Mouse (Mus musculus): Measurements from ENCODE around the gene Mpdu1. TPM values are rescaled to one million over a fixed set of nuclear protein-coding genes. Genes with fewer than 3 reads are reported as not detected.

Mpdu1 gene
- total and polyA plus RNA-seq, 3 experiments, result 110 to 210 (median 210) TPM

DNA sequence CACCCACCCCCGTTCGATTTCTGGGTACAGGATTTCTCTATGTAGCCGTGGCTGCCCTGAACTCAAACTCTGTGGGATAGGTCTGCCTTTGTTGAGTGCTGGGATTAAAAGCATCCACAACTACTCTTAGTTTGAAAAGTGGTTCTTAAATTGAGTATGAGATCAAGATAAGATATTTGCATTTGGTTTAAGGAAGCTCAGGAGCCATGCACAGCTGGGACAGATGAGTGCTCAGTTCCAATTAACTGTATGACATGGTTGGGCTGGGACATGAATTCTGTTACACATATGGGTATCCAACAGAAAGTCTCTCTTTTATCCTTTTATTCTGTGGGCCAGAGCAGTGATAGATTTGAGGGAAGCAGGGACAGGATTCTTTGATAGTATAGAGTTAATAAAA, 27.0 kb downstream of the Mpdu1 start:
- Histone ChIP-seq H3K4me1 (ENCODE audit: control insufficient read depth in 1 of 2, insufficient read depth in 2 of 2) (peaks cover 0 to 47% of the 10 kb centered on the region in 2 experiments; a peak in 2 of 4 replicates), H3K79me2 (replicated peaks; ENCODE audit: control insufficient read depth, extremely low read depth, insufficient read depth, poor library complexity, severe bottlenecking) (peaks cover 52% of the 10 kb centered on the region), H3K9me3 (replicated peaks; ENCODE audit: low read length) (no peaks in the 10 kb centered on the region), H3K4me3 (replicated peaks in 1 of 3; ENCODE audit: low read depth in 2 of 3, low read length in 2 of 3, poor library complexity in 1 of 3) (no peak overlapping the region), H3K9ac (ENCODE audit: insufficient read depth, low read depth) (0 out of 2 replicates have a peak overlapping the region, but pooled peaks have one; percentile 94), H3K27ac (ENCODE audit: insufficient read depth, low read depth) (no peak overlapping the region), H3K4me2 (ENCODE audit: insufficient read depth, low read depth, poor library complexity, severe bottlenecking) (peak overlapping the region; percentile 89; the same call in 1 of the 2 replicates), H3K36me3 (replicated peaks in 1 of 2; ENCODE audit: control insufficient read depth in 1 of 2, insufficient read depth in 1 of 2, low read length in 1 of 2) (peaks cover 11 to 36% of the 10 kb centered on the region in 2 experiments), H3K27me3 (replicated peaks) (no peaks in the 10 kb centered on the region)
- dilution Hi-C loops (cut with MboI; ENCODE audit: extremely low pct_ligation_motif_present, extremely low pct_unique_long_range_greater_than_20kb, low sequenced_read_pairs), result no loop called here
- TF ChIP-seq CHD2 (IDR thresholded peaks at IDR 0.05; ENCODE audit: low read length) (no peak), CHD1 (IDR thresholded peaks at IDR 0.05; ENCODE audit: low read depth, low read length) (no peak), PAX5 (IDR thresholded peaks at IDR 0.05; ENCODE audit: low read length) (no peak), SIN3A (IDR thresholded peaks at IDR 0.05; ENCODE audit: low read length) (0 out of 2 replicates have a peak, but pooled peaks have one; percentile 8), ZC3H11A (IDR thresholded peaks at IDR 0.05; ENCODE audit: low read depth, low read length) (no peak)
- DNase-seq (ENCODE audit: extremely low read depth), result peak; percentile 29
- in situ Hi-C loops (cut with MboI; ENCODE audit: low pct_ligation_motif_present, low pct_unique_long_range_greater_than_20kb, low sequenced_read_pairs), result no loop called here

DNA sequence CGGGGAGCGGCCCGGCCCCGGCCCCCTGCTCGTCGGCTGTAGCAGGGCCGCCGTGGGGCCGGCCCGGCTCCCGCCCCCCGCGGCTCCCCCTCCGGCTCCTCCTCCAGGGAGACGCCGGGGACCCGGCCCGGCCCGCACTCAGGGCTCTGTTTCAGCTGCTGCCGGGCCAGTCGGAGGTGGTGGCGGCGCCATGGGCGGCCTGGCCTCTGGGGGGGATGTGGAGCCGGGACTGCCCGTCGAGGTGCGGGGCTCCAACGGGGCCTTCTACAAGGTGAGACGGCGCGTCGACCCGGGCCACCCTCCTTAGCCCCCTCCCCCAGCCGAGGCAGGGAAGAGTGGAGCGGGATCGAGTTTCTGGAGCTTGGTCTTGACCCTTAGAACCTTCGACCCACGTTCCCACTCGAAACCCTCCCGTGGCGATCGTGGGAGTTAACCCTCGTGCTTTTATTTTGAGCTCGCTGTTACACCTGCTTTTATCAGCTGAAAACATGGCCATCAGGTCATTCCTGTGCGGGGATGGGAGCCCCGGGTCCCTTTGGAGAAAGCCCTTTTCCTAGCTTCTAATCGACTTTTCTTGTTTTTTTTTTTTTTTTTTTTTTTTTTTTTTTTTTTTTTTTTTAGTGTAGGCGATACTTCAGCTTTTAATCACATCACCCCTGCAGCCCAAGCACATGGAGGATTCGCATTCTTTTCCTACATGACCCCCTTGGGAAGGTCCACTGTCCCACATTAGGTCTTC, 29.1 kb downstream of the Mpdu1 start:
- in situ Hi-C loops (cut with MboI; ENCODE audit: low pct_ligation_motif_present, low pct_unique_long_range_greater_than_20kb, low sequenced_read_pairs), result no loop called here
- H3K4me3 ChIP-seq (replicated peaks in 1 of 3; ENCODE audit: low read depth in 2 of 3, low read length in 2 of 3, poor library complexity in 1 of 3), result peak overlapping the region; percentile 90 to 95 (median 90)
- peaks cover 4 to 20% of the 10 kb centered on the region in 2 experiments for H3K36me3 ChIP-seq (replicated peaks in 1 of 2; ENCODE audit: control insufficient read depth in 1 of 2, insufficient read depth in 1 of 2, low read length in 1 of 2)
- no peaks in the 10 kb centered on the region for H3K9me3 ChIP-seq (replicated peaks; ENCODE audit: low read length)
- H3K9ac ChIP-seq (ENCODE audit: insufficient read depth, low read depth), result peak overlapping the region; percentile 94
- H3K27me3 ChIP-seq (replicated peaks), result no peaks in the 10 kb centered on the region
- DNase-seq (ENCODE audit: extremely low read depth), result peak; percentile 50
- peaks cover 0 to 52% of the 10 kb centered on the region in 2 experiments; a peak in 2 of 4 replicates for H3K4me1 ChIP-seq (ENCODE audit: control insufficient read depth in 1 of 2, insufficient read depth in 2 of 2)
- H3K4me2 ChIP-seq (ENCODE audit: insufficient read depth, low read depth, poor library complexity, severe bottlenecking), result peak overlapping the region; percentile 89
- H3K27ac ChIP-seq (ENCODE audit: insufficient read depth, low read depth), result peak overlapping the region; percentile 73
- dilution Hi-C loops (cut with MboI; ENCODE audit: extremely low pct_ligation_motif_present, extremely low pct_unique_long_range_greater_than_20kb, low sequenced_read_pairs), result no loop called here
- TF ChIP-seq MEF2A (IDR thresholded peaks at IDR 0.05; ENCODE audit: borderline replicate concordance, low read depth, low read length), result no peak
- TF ChIP-seq RCOR1 (conservative IDR thresholded peaks at IDR 0.05; ENCODE audit: low read depth, low read length), result no peak
- no peak for TF ChIP-seq MYC (IDR thresholded peaks at IDR 0.05; ENCODE audit: low read depth, low read length)
- TF ChIP-seq ETS1 (conservative IDR thresholded peaks at IDR 0.05; ENCODE audit: low read depth, low read length), result no peak
- TF ChIP-seq USF2 (conservative IDR thresholded peaks at IDR 0.05; ENCODE audit: low read depth, low read length), result no peak
- no peak for TF ChIP-seq MAZ (IDR thresholded peaks at IDR 0.05; ENCODE audit: low read depth, low read length)
- peak; percentile 92 for TF ChIP-seq ZNF384 (IDR thresholded peaks at IDR 0.05; ENCODE audit: low read depth, low read length)
- TF ChIP-seq CHD2 (IDR thresholded peaks at IDR 0.05; ENCODE audit: low read length), result peak; percentile 51
- no peak for TF ChIP-seq TBP (conservative IDR thresholded peaks at IDR 0.05; ENCODE audit: low read depth, low read length)
- TF ChIP-seq UBTF (IDR thresholded peaks at IDR 0.05; ENCODE audit: low read depth, low read length), result peak; percentile 99
- TF ChIP-seq ZMIZ1 (IDR thresholded peaks at IDR 0.05; ENCODE audit: low read depth, low read length), result no peak
- TF ChIP-seq JUND (conservative IDR thresholded peaks at IDR 0.05; ENCODE audit: low read depth, low read length), result no peak
- TF ChIP-seq MAX (IDR thresholded peaks at IDR 0.05; ENCODE audit: low read length), result no peak
- TF ChIP-seq SIN3A (IDR thresholded peaks at IDR 0.05; ENCODE audit: low read length), result peak; percentile 13; the same call in 1 of the 2 replicates
- peaks cover 49% of the 10 kb centered on the region for H3K79me2 ChIP-seq (replicated peaks; ENCODE audit: control insufficient read depth, extremely low read depth, insufficient read depth, poor library complexity, severe bottlenecking)

Data from CH12.LX (cell line).